Mouse (Mus musculus) ovary, postnatal 14 days (tissue): Measurements from ENCODE around the gene Hadhb.
A peak's percentile ranks its signal among the peaks of the same experiment; 100 is the strongest.

Experiments used
- DNase-seq: peaks from one replicate; pipeline ENCODE4 v3.0.0; 2022; ENCODE audit warnings: low spot score

The Hadhb gene

GRCm38 (mm10) chr5:30154474-30155394 lies at the start of gene Hadhb, which contains the start of gene Hadha:
Gene Hadhb (plus strand): TSS chr5:30155248.
Gene Hadha (minus strand): TSS chr5:30155162.
- peak; percentile 94 for DNase-seq

DNA sequence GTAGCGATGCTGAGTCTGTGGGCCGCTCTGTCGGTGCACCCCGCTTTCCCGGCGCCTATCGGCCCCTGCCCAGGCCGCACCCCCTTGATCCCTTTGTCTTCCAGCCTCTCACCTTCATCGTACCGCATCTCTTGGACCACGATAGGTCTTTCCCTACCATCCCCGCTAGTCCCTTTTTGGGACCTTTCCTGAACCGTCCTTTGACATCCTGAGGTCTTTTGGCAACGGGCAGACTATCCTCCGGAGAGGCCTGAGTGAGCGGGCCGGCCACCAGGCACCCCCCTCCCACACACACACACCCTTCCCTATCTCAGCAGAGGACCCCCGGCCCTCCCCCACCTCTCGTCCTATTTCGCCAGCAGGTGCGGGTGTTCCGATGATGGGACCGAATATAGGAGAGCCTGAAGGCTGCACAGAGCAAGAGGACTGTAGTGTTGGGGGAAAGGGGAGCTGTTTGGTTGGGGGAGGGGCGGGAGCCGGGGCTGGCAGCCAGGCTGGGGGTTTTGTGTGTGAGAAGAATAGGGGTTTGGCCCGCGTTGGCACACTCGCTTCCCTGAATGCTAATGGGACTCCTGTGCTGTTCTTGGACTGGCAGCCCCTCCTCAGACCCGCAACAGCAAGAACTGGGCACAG lies 49.3 kb upstream of the Hadhb start, which contains the start of gene 3110082J24Rik:
TSS of gene 3110082J24Rik (minus strand) at position 419 of the 633 bp plus-strand sequence.
- DNase-seq, result no peak

GRCm38 (mm10) chr5:30106756-30107155 lies 48.3 kb upstream of the Hadhb start:
- DNase-seq, result no peak

- DNase-seq, result no peak
Observed at GRCm38 (mm10) chr5:30107186-30107585, 47.9 kb upstream of the Hadhb start.

GRCm38 (mm10) chr5:30107611-30108041 lies 47.4 kb upstream of the Hadhb start:
- DNase-seq, result no peak

DNA sequence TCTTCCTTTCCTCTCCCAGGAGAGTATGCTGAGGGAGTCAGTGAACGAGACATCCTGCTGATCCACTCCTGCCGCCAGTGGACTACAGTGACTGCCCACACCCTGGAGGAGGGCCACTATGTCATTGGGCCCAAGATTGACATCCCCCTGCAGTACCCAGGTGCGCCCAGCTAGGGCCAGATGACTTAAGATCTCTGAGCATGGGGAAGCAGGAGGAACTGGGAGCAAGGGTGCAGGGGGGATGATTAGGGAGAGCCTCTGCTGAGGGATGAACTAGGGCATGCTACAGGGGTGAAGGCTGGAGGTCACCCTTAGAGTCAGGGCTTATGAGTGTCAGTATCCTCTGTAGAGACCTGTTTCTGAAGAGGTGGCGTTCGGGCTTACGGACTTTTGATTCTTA lies 46.8 kb upstream of the Hadhb start:
- no peak for DNase-seq

DNA sequence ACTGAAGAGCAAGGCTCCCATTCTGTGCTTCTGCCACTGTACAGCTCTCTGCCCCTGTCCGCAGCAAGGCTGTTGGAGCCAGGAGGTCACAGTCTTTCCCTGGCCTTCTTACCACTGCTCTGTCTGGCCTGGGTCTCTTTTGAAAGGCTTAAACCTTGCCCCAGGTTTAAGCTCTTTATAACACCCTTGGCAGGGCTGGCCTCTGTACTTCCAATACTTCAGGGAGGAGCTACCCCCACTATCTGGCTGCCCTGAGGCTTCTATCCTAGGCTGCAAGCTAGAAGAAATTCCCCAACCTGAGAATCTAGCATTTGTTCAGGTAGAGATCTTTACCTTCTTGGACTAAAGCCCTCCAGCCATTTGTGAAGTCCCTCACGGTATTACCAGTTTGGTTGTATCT lies 45.1 kb upstream of the Hadhb start:
- DNase-seq, result no peak

GRCm38 (mm10) chr5:30110371-30111060 lies 44.5 kb upstream of the Hadhb start:
- DNase-seq, result no peak

DNA sequence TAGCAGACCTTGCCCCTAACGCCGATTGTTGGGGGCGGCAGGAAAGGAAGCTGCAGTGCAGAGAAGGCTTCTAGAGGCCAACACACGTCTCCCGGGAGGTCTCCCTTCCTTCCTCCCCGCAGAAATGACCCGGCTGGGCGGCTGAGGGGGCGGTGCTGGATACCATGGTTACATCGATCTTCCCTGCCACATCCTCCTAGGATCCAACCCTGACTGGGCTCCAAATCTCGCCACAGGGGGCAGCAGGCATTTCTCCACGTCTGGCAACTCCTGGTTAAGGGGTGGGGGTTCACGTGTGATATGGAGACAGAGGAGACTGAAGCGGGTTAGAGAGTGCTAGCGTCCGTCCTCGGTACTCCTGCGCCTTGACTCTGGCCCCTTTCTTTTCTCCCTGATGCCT lies 43.9 kb upstream of the Hadhb start:
- DNase-seq, result no peak

GRCm38 (mm10) chr5:30111771-30112170 lies 43.3 kb upstream of the Hadhb start:
- no peak for DNase-seq

DNA sequence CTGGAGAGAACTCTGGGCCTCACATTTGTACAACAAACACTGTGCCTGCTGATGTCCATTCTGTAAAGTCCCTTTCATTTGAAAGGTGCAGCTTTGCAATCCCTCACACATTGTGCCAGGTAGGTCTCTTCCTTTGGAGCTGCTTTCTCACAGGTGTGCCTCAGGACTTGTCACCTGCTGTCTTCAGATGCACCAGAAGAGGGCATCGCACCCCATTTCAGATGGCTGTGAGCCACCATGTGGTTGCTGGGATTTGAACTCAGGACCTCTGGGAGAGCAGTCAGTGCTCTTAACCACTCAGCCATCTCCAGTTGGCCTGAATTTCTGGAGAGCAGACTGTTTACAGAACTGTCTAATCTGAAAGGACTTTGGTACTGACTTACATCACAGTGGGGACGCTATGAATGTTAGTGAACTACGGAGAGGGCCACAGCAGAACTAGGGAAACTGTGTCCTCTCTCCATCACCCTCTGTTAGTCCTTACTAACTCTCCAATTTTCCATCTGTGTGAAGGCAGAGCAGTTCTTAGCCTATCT lies 42.4 kb upstream of the Hadhb start:
- no peak for DNase-seq

DNA sequence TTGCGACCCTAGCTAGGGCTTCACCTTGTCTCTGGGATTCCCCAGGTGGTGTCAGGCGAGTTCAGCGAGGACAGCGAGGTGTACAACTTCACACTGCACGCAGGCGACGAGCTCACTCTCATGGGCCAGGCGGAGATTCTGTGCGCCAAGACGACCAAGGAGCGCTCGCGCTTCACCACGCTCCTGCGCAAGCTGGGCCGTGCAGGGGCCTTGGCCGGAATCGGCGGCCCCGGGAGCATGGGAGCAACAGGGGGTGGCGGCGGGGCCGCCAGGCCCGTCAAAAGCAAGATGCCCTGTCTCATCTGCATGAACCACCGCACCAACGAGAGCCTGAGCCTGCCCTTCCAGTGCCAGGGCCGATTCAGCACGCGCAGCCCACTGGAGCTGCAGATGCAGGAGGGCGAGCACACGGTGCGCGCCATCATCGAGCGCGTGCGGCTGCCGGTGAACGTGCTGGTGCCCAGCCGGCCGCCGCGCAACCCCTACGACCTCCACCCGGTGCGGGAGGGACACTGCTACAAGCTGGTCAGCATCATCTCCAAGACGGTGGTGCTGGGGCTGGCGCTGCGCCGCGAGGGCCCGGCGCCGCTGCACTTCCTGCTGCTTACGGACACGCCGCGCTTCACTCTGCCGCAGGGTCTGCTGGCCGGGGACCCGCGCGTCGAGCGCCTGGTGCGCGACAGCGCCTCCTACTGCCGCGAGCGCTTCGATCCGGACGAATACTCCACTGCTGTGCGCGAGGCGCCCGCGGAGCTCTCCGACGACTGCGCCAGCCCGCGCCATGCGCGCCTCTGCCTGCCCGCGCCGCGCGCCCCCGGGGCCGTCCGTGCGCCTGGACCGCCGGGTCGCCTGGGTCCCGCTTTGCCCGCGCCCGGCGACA lies 40.9 kb upstream of the Hadhb start:
- peak; percentile 61 for DNase-seq

DNA sequence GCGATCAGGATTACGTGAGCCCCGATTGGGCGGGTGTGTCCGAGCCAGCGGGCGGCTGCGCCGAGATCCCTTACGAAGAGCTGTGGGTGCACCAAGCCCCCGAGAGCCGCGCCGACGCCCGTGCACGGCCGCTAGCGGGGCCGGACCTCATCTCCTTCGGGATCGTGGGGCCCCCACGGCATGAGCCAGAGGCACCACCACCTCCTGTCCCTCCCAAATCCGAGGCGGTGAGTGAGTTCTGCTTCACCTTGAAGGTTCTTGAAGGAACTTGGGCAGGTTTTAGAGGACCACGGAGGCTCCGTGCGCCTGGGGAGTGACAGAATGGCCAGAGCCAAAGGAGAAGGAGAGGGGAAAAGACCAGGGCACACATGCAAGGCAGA lies 40.3 kb upstream of the Hadhb start:
- no peak for DNase-seq

- no peak for DNase-seq
Observed at GRCm38 (mm10) chr5:30115718-30116117, 39.3 kb upstream of the Hadhb start.

- no peak for DNase-seq
Observed at GRCm38 (mm10) chr5:30118018-30118417, 37.0 kb upstream of the Hadhb start.

DNA sequence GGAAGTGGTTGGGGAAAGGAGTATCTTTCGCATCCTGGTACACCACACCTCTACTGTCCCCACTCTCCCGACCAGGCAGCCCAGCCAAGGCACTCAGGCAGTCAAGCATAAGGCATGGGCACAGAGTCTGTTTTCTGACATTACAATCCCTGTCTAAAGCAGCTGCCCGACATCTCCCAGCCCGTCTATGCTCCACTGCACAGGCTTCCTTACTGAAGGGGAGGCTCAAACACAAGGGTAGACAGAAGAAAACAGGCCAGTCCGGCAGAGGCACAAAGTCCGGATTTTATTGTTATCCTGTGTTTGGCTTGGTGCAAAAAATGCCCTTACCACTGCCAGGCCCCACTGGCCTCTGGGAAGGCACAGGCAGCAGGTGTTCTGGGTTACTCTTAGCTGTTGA lies 35.9 kb upstream of the Hadhb start:
- no peak for DNase-seq

GRCm38 (mm10) chr5:30120106-30120505 lies 34.9 kb upstream of the Hadhb start:
- no peak for DNase-seq

DNA sequence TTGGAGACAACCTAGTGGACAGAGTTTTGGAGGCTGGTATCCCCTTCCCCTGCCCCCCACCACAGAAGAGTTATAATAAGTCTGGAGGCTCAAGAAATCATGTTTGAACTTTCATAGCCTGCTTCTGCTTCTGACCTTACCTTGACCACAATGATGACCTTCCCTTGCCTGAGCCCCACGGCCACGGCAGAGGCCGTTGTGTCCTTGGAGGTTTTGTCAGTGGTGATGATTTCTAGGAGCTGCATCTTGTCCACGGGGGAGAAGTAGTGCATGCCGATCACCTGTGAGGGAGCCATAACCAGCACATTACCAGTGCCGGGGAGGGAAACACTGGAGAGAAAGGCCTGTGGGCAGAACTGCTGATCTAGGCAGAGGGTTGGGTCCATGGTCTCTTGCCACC lies 32.6 kb upstream of the Hadhb start:
- DNase-seq, result no peak

- DNase-seq, result no peak
Observed at GRCm38 (mm10) chr5:30125587-30125986, 29.5 kb upstream of the Hadhb start.

GRCm38 (mm10) chr5:30126756-30127155 lies 28.3 kb upstream of the Hadhb start:
- DNase-seq, result no peak

GRCm38 (mm10) chr5:30127921-30128597 lies 27.0 kb upstream of the Hadhb start:
- no peak for DNase-seq
